Mouse (Mus musculus) heart, embryonic 10.5 days (tissue): ENCODE results near the gene Whrn. TPM values are rescaled to one million over a fixed set of nuclear protein-coding genes. Genes with fewer than 3 reads are reported as not detected.

Experiments
- DNase-seq: peaks from one replicate; pipeline ENCODE4 v3.0.0-alpha.2; 2017; ENCODE audit warnings: low spot score
- H3K27ac ChIP-seq: fragments of 300-500 bp; sonication (generic); 2 replicates; pipeline ENCODE4 v1.5.1; 2016; ENCODE audit warnings: mild to moderate bottlenecking
- H3K27me3 ChIP-seq: fragments of 300-500 bp; sonication (generic); 2 replicates; pipeline ENCODE4 v1.6.1; 2016; ENCODE audit warnings: mild to moderate bottlenecking; ENCODE audit not compliant: poor library complexity, insufficient read depth, severe bottlenecking
- H3K36me3 ChIP-seq: fragments of 300-500 bp; sonication (generic); 2 replicates; pipeline ENCODE4 v1.6.1; 2016; ENCODE audit warnings: mild to moderate bottlenecking, moderate library complexity
- H3K4me1 ChIP-seq: fragments of 300-500 bp; sonication (generic); 2 replicates; pipeline ENCODE4 v1.6.1; 2016; ENCODE audit warnings: mild to moderate bottlenecking
- H3K4me3 ChIP-seq: fragments of 300-500 bp; sonication (generic); 2 replicates; pipeline ENCODE4 v1.5.1; 2016; ENCODE audit warnings: mild to moderate bottlenecking, moderate library complexity
- H3K9me3 ChIP-seq: fragments of 300-500 bp; sonication (generic); 2 replicates; pipeline ENCODE4 v1.6.1; 2016; ENCODE audit warnings: mild to moderate bottlenecking, moderate library complexity
- WGBS: fragments of 180-500 bp; shearing (Covaris S2); methylation state at CpG from one replicate; pipeline ENCODE4 v1.1.7; 2016; 5-methylcytosine and 5-hydroxymethylcytosine counted together
- polyA plus RNA-seq: library from polyadenylated mRNA; unstranded; fragments of >200 nt; fragmentation: Nextera tagmentation; extraction: Ambion mirVana; gene quantifications from 2 replicates; pipeline ENCODE4 v1.2.1, GENCODE M21; 2016

The Whrn gene
- polyA plus RNA-seq, 1 experiment from 2014 or later: 5.3 TPM

- Histone ChIP-seq H3K27ac (no peak overlapping the region), H3K27me3 (no peaks in the 10 kb centered on the region; the same call in 1 of the 2 replicates), H3K4me1 (no peaks in the 10 kb centered on the region), H3K4me3 (no peak overlapping the region), H3K36me3 (no peaks in the 10 kb centered on the region), H3K9me3 (no peaks in the 10 kb centered on the region)
- DNase-seq: no peak
- 76% methylated on average over 2 of the region's 2 CpGs for WGBS
These were observed 17.1 kb upstream of the Whrn start for GRCm38 (mm10) chr4:63512921-63513320.

- no peak overlapping the region for H3K4me3 ChIP-seq
- H3K27ac ChIP-seq: no peak overlapping the region
- 32% methylated on average over 3 of the region's 4 CpGs for WGBS
- DNase-seq: no peak
- H3K27me3 ChIP-seq: no peaks in the 10 kb centered on the region; the same call in 1 of the 2 replicates
- no peaks in the 10 kb centered on the region for H3K4me1 ChIP-seq
- H3K9me3 ChIP-seq: no peaks in the 10 kb centered on the region
- H3K36me3 ChIP-seq: no peaks in the 10 kb centered on the region
These were observed 12.4 kb upstream of the Whrn start for GRCm38 (mm10) chr4:63508232-63508631.

GRCm38 (mm10) chr4:63507478-63507877 is 11.7 kb upstream of the Whrn start:
- WGBS: 72% methylated on average over 5 of the region's 5 CpGs
- DNase-seq: no peak
- Histone ChIP-seq H3K4me3 (no peak overlapping the region), H3K36me3 (no peaks in the 10 kb centered on the region), H3K27me3 (no peaks in the 10 kb centered on the region; the same call in 1 of the 2 replicates), H3K9me3 (no peaks in the 10 kb centered on the region), H3K27ac (no peak overlapping the region), H3K4me1 (no peaks in the 10 kb centered on the region)

GRCm38 (mm10) chr4:63503949-63504348 is 8.2 kb upstream of the Whrn start:
- Histone ChIP-seq H3K9me3 (no peaks in the 10 kb centered on the region), H3K27me3 (peaks cover 16% of the 10 kb centered on the region; the same call in 1 of the 2 replicates), H3K27ac (no peak overlapping the region), H3K4me1 (no peaks in the 10 kb centered on the region), H3K4me3 (no peak overlapping the region), H3K36me3 (no peaks in the 10 kb centered on the region)
- 64% methylated on average over 5 of the region's 5 CpGs for WGBS
- no peak for DNase-seq

GRCm38 (mm10) chr4:63501050-63501449 is 5.3 kb upstream of the Whrn start:
- 57% methylated on average over 5 of the region's 5 CpGs for WGBS
- Histone ChIP-seq H3K36me3 (no peaks in the 10 kb centered on the region), H3K27me3 (peaks cover 16% of the 10 kb centered on the region; the same call in 1 of the 2 replicates), H3K9me3 (no peaks in the 10 kb centered on the region), H3K27ac (no peak overlapping the region), H3K4me1 (peaks cover 5% of the 10 kb centered on the region; the same call in 1 of the 2 replicates), H3K4me3 (no peak overlapping the region)
- DNase-seq: no peak

GRCm38 (mm10) chr4:63498346-63498745 is 2.6 kb upstream of the Whrn start:
- Histone ChIP-seq H3K4me1 (peaks cover 30% of the 10 kb centered on the region), H3K36me3 (no peaks in the 10 kb centered on the region), H3K9me3 (no peaks in the 10 kb centered on the region), H3K4me3 (no peak overlapping the region), H3K27ac (no peak overlapping the region), H3K27me3 (peaks cover 37% of the 10 kb centered on the region)
- DNase-seq: no peak
- WGBS: 40% methylated on average over 3 of the region's 3 CpGs

- WGBS: 14% methylated on average over 6 of the region's 6 CpGs
- no peaks in the 10 kb centered on the region for H3K36me3 ChIP-seq
- H3K9me3 ChIP-seq: no peaks in the 10 kb centered on the region
- H3K27me3 ChIP-seq: peaks cover 45% of the 10 kb centered on the region
- peak overlapping the region; percentile 87 for H3K27ac ChIP-seq
- peak overlapping the region; percentile 82 for H3K4me3 ChIP-seq
- DNase-seq: no peak
- H3K4me1 ChIP-seq: peaks cover 31% of the 10 kb centered on the region
These were observed 521 bp upstream of the Whrn start for GRCm38 (mm10) chr4:63496312-63496711.

GRCm38 (mm10) chr4:63494967-63495914 is 550 bp downstream of the Whrn start:
- Histone ChIP-seq H3K36me3 (no peaks in the 10 kb centered on the region), H3K4me3 (peak overlapping the region; percentile 82), H3K27ac (peak overlapping the region; percentile 87), H3K27me3 (peaks cover 35% of the 10 kb centered on the region), H3K4me1 (peaks cover 31% of the 10 kb centered on the region), H3K9me3 (no peaks in the 10 kb centered on the region)
- DNase-seq: peak; percentile 81
- WGBS: under 1% methylated on average over 106 of the region's 107 CpGs

- peaks cover 32% of the 10 kb centered on the region for H3K27me3 ChIP-seq
- H3K4me3 ChIP-seq: peak overlapping the region; percentile 82
- no peaks in the 10 kb centered on the region for H3K9me3 ChIP-seq
- no peak for DNase-seq
- WGBS: 4% methylated on average over 43 of the region's 43 CpGs
- no peaks in the 10 kb centered on the region for H3K36me3 ChIP-seq
- peaks cover 31% of the 10 kb centered on the region for H3K4me1 ChIP-seq
- peak overlapping the region; percentile 87 for H3K27ac ChIP-seq
These were observed 1.3 kb downstream of the Whrn start for GRCm38 (mm10) chr4:63494401-63494966.

- H3K27me3 ChIP-seq: peaks cover 32% of the 10 kb centered on the region
- no peaks in the 10 kb centered on the region for H3K9me3 ChIP-seq
- no peak for DNase-seq
- no peak overlapping the region for H3K27ac ChIP-seq
- 68% methylated on average over 9 of the region's 9 CpGs for WGBS
- no peaks in the 10 kb centered on the region for H3K36me3 ChIP-seq
- H3K4me1 ChIP-seq: peaks cover 31% of the 10 kb centered on the region
- H3K4me3 ChIP-seq: peak overlapping the region; percentile 82
These were observed 2.3 kb downstream of the Whrn start for GRCm38 (mm10) chr4:63493351-63494121.

- Histone ChIP-seq H3K36me3 (no peaks in the 10 kb centered on the region), H3K4me3 (no peak overlapping the region), H3K27me3 (peaks cover 32% of the 10 kb centered on the region), H3K4me1 (peaks cover 33% of the 10 kb centered on the region), H3K9me3 (no peaks in the 10 kb centered on the region), H3K27ac (no peak overlapping the region)
- DNase-seq: no peak
- WGBS: 72% methylated on average over 6 of the region's 6 CpGs
These were observed 4.3 kb downstream of the Whrn start for GRCm38 (mm10) chr4:63491521-63491920.

GRCm38 (mm10) chr4:63490146-63490545 is 5.6 kb downstream of the Whrn start:
- Histone ChIP-seq H3K36me3 (no peaks in the 10 kb centered on the region), H3K27ac (no peak overlapping the region), H3K9me3 (no peaks in the 10 kb centered on the region), H3K27me3 (peaks cover 27% of the 10 kb centered on the region), H3K4me1 (peaks cover 21% of the 10 kb centered on the region), H3K4me3 (no peak overlapping the region)
- DNase-seq: no peak
- WGBS: 72% methylated on average over 3 of the region's 3 CpGs
